Mouse (Mus musculus) CD8-positive naive resting alpha-beta T cell, adult 2 months (primary cell): ENCODE data around the gene Ldb1.

Source experiments
- DNase-seq, 2 experiments: peaks; one replicate each; pipeline ENCODE4 v3.0.0; 2022; ENCODE audit warnings: low read depth in 2 of 2, low spot score in 2 of 2

Ldb1 gene

DNA sequence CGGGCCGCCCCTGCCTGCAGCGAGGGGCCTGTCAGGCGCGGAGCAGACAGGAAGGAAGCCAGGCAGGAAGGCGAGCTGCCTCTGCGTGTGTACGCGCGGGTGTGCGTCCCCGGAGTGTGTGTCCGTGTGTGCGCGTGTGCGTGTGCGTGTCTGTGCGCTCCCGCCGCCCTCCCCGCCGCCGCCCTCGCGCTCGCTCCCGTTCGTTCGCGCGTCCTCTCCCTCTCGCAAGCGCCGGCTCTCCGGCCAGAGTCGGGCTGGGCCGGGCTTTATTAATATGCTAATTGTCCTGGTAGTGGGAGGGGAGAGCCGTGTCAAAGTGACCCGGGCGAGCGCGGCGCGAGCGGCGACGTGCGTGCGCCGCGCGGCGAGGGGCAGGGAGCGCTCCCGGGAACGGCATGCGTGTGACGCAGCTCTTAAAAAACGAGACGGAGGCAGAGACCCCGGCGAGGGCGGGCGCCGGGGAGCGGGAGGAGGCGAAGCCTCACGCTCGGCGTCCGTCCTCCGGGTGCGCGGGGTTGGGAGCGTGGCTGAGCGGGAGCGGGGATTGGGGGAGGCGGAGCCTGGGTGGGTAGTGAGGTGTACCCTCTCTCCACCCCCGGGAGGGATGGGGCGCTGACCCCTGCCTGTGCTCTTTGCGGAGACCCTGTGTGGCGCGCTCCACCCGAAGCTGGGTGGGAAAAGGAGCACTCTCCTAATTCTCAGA, at the start of gene Ldb1:
Ldb1 (minus strand) TSS at position 222 of the 703 bp plus-strand sequence.
- DNase-seq = peak; percentile 61 to 73

- DNase-seq = no peak
Measured at GRCm38 (mm10) chr19:46094144-46094543, 49.1 kb upstream of the Ldb1 start.

GRCm38 (mm10) chr19:46091641-46092040, 46.6 kb upstream of the Ldb1 start:
- no peak for DNase-seq

DNA sequence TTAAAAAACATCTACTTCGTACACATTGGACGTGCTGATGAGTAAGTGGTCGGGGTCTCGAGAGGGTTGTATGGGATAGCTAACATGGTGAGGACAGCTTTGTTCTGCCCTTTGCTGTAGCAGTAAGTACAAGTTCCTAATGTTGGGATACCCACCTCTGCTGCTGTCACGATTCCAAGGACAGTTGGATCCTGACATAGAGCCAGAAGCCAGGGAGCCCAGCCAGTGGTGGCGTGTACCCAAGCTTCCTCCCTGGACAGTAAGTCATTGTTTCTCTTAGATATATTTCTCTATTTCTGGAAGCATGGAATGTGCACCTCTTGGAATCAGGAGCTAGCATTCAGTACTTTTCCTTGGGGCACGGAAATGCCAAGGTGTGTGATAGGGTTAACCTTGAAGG, 42.9 kb upstream of the Ldb1 start:
- no peak for DNase-seq

DNA sequence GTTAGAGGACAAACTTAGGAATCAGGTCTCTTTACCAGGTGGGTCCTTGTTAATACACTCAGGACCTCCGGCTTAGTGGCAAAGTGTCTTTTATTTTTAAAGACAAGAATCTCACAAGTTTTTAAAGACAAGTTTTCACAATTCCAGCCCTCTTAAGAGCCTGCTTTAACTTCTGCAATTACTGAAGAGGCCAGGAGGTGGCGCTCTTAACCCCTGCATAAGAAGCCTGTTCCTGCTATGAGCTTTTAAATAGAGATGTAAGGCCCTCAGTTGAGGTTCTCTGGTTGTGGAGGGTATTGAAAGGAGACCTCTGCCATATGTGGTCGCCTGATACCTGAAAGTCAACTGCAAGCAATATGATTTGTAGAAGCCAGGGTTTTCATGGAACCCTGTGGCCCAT, 41.3 kb upstream of the Ldb1 start:
- DNase-seq = peak; percentile 33 to 57

GRCm38 (mm10) chr19:46085185-46085584, 40.2 kb upstream of the Ldb1 start:
- no peak for DNase-seq

GRCm38 (mm10) chr19:46078535-46078934, 33.5 kb upstream of the Ldb1 start:
- no peak for DNase-seq

DNA sequence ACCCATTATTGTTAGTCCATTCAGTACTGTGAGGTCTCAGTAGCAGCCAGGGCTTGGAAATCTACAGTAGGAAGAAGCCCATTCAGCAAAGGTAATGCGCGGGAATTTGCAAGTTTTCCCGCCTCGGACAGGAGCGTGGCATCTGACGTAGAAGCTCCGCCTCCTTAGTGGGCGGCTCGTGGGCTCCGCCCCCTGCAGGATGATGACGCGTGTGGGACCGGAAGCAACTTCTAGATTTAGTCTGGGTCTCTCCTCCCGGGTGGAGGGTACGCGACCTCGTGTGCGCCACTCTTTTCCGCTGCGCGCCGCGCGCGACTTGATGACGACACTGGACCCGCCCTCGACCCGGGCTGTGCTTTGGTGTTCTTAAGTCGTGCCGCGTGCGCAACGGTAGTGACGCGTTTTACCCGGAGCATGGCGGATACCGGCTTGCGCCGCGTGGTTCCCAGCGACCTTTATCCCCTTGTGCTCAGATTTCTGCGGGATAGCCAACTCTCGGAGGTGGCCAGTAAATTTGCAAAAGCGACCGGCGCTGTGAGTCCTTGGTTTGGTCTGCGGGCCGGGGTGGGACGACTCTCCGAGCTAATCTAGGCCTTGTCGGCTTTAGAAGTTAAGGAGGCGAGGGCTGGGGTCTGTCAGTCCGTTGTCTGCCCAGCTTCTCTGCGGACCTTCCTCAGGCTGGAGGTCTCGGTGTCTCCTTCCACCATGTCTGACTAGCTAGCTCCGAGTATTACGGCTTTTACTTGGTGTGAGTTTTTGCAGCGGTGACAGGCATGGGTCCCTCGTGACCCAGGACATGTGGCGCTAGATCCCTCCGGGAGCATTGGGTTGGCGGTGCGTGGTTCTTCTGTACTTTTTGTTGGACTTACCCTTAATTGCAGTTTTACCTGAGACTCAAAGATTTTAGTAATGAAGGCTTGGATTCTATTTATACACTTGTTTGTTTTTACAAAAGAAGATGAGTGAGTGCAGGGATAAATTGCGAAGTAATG, 30.9 kb upstream of the Ldb1 start, which contains the start of gene Nolc1:
Nolc1 (plus strand) TSS at position 248 of the 992 bp plus-strand sequence.
- DNase-seq = peak; percentile 98 to 99

GRCm38 (mm10) chr19:46074266-46074665, 29.3 kb upstream of the Ldb1 start:
- DNase-seq = no peak

- DNase-seq = no peak
Measured at GRCm38 (mm10) chr19:46073285-46073684, 28.3 kb upstream of the Ldb1 start.

DNA sequence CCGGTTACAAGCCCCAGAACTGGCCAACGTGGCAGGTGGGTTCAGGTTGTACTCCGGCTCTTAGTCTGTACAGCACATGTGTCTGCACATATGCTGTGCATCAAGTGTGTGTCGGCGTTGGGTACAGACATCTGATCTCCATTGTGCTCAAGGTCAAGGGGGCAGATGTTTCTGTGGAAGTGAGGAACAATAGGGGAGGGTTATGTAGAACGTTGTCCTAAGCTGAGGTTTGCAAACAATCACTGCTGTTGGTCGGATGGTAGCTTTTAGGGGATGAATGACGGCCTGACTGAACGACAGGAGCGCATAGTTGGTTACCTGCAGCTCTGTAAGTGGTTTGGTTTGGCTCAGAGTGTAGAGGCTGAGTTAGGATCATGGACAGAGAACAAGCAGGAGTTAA, 23.0 kb upstream of the Ldb1 start:
- DNase-seq = no peak

DNA sequence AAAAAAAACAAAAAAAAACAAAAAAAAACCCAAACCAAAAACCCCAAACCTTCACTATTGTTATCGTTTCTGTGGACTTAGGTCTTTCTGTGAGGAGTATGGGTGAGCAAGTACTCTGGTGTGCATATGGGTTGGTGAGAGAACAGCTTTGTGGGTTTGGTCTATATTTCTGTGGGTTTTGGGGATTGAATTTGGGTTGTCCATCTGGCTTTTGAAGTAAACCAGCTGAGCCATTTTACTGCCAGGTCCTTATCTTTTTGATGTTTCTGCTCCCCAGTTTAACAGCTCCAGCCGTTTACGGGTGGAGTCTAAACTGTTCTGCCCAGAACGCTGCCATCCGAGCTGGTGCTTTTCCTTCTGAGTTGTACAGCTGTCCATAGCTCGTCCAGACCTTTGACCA, 15.8 kb upstream of the Ldb1 start:
- DNase-seq = no peak

GRCm38 (mm10) chr19:46058466-46058865, 13.5 kb upstream of the Ldb1 start:
- no peak for DNase-seq

DNA sequence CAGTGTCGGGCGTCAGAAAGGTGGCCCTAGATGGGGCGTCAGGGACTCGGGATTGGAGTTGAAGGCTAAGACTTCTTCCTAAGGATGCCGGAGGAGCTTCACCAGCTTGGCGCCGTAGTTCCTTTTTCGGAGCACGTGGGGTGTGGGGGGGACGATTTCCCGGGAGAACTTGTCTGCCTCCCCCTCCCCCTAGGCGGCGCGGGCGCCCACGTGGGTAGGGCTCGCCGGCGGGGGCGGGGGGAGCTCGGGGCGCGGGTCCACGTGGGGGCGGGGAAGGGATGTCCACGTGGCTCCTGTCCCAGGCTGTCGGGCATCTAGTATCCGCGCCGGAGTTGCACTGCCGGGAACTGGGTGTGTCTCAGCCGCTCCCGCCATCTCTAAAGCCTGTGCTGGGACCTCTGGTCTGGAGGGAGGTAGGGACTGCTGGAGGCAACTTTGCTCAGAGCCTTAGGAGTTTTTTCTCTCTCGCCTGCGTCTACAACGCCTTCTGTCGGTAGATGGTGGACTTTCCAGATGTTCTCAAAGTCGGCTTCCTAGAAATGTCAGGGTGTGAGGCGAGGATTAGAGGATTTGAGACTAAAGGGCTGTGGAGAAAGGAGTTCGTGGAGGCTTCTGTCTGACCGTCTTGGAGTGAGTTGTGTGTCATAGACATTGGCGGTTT, 12.1 kb upstream of the Ldb1 start:
- no peak for DNase-seq

DNA sequence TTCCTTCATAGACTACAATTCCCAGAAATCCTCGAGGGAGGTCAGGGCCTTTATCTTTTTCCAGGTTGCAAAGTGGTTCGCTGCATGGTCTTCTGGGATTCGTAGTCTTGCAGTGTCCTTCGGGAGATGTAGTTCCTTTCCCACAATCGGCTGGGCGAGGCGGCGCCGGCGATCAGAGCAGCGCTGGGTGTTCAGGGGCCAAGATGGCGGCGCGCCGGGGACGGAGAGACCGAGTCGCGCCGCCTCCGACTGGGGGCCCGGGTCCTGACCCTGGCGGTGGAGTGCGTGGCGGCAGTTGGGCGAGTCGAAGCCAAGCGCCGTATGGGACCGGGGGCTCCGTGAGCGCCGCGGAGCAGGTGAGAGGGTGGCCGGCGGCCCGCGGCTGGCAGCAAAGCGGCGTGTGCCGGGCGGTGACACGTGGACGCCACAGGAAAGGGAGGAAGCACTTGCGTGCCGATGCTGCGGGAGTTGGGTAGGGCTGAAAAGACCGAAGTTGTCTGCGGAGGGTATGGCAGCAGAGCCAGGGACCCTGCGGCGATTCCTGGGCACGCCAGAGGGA, 11.5 kb upstream of the Ldb1 start:
- peak; percentile 88 to 93 for DNase-seq

DNA sequence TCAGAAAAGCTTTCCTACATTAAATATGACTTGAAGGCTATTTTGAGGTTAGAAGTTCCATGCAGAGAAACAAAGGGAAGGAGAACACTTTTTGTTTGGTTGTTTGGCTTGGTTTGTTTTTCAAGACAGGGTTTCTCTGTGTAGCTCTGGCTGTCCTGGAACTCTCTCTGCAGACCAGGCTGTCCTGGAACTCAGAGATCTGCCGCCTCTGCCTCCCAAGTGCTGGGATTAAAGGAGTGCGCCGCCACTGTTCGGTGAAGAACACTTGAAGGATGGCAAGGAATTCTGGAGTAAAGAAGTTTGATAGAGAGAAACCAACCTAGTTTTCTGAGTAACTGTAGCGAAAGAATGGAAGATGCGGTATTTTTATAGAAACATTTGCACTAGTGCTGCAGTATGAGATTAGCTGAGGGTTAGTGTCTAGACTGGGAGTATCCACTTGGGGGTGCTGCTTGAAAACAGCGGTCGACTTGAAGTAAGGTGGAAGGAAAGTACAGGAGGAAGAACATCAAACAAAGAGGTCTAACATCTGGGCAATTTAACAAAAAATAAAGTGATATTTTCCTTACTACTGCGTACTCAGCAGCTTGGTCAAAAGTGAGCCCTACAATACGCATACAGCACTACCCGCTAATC, 10.9 kb upstream of the Ldb1 start:
- no peak for DNase-seq

DNA sequence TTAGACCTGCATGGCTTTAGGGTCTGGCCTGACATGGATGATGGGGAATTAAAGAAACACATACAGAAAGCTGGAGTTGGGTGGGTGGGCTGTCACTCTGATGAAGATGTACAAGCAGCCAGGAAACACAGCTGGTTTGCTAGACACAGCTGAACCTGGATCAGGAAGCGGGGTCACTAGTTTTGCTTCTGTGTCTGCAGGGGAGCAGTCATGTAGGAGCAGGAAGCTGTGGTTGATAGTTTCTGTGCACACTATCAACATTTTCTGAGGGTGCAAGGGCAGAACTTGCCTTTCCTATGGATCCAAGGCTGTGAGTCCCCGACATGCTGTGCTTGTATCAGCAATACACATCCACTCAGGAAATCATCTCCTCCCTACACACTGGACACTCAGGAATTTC, 5.4 kb upstream of the Ldb1 start:
- peak in 1 of 2 experiments; percentile 24 for DNase-seq

GRCm38 (mm10) chr19:46049129-46049528, 4.1 kb upstream of the Ldb1 start:
- no peak for DNase-seq

GRCm38 (mm10) chr19:46047426-46047825, 2.4 kb upstream of the Ldb1 start:
- no peak for DNase-seq

- DNase-seq = no peak
Measured at GRCm38 (mm10) chr19:46046621-46047025, 1.6 kb upstream of the Ldb1 start.
